Mouse (Mus musculus) hindbrain, embryonic 11.5 days (tissue): ENCODE measurements at regions not wholly inside any gene's neighbourhood (a gene's known extent, or its start where the extent isn't known, plus 50 kb on each side); places are given as distances from the start of the nearest gene placed in this dataset.

Source experiments
- ATAC-seq: fragments of 200-750 bp; cut with Nextera tagmentation; 2 replicates; pipeline ENCODE4 v1.8.0; 2017; ENCODE audit warnings: mild to moderate bottlenecking, moderate TSS enrichment, moderate library complexity; ENCODE audit not compliant: low FRiP score
- DNase-seq: peaks from one replicate; pipeline ENCODE4 v3.0.0-alpha.2; 2015; ENCODE audit warnings: low spot score
- H3K27ac ChIP-seq: fragments of 300-500 bp; sonication (generic); 2 replicates; pipeline ENCODE4 v1.5.1; 2014; ENCODE audit warnings: mild to moderate bottlenecking, low read depth, low read length
- H3K27me3 ChIP-seq: fragments of 300-500 bp; sonication (generic); 2 replicates; pipeline ENCODE4 v1.6.1; 2014; ENCODE audit warnings: mild to moderate bottlenecking, low read length, moderate library complexity, mixed read lengths; ENCODE audit not compliant: control insufficient read depth, insufficient read depth
- H3K36me3 ChIP-seq: fragments of 300-500 bp; sonication (generic); 2 replicates; pipeline ENCODE4 v1.6.1; 2014; ENCODE audit warnings: mild to moderate bottlenecking, low read length, moderate library complexity, mixed read lengths; ENCODE audit not compliant: control insufficient read depth, insufficient read depth
- H3K4me1 ChIP-seq: fragments of 300-500 bp; sonication (generic); replicated peaks from 2 replicates; pipeline ENCODE4 v1.6.1; 2014; ENCODE audit warnings: low read length, mixed read lengths; ENCODE audit not compliant: control insufficient read depth, insufficient read depth
- H3K4me2 ChIP-seq: fragments of 300-500 bp; sonication (generic); replicated peaks from 2 replicates; pipeline ENCODE4 v1.6.1; 2014; ENCODE audit warnings: mild to moderate bottlenecking, low read depth, low read length
- H3K4me3 ChIP-seq: fragments of 300-500 bp; sonication (generic); 2 replicates; pipeline ENCODE4 v1.5.1; 2014; ENCODE audit warnings: low read depth, low read length
- H3K9ac ChIP-seq: fragments of 300-500 bp; sonication (generic); 2 replicates; pipeline ENCODE4 v1.6.1; 2014; ENCODE audit warnings: low read depth, low read length
- H3K9me3 ChIP-seq: fragments of 300-500 bp; sonication (generic); 2 replicates; pipeline ENCODE4 v1.6.1; 2016; ENCODE audit warnings: low read length; ENCODE audit not compliant: control insufficient read depth
- WGBS: fragments of 180-500 bp; shearing (Covaris S2); extraction: QIAGEN DNeasy Blood & Tissue Kit; methylation state at CpG from one replicate; pipeline ENCODE4 v1.1.7; 2014; 5-methylcytosine and 5-hydroxymethylcytosine counted together

DNA sequence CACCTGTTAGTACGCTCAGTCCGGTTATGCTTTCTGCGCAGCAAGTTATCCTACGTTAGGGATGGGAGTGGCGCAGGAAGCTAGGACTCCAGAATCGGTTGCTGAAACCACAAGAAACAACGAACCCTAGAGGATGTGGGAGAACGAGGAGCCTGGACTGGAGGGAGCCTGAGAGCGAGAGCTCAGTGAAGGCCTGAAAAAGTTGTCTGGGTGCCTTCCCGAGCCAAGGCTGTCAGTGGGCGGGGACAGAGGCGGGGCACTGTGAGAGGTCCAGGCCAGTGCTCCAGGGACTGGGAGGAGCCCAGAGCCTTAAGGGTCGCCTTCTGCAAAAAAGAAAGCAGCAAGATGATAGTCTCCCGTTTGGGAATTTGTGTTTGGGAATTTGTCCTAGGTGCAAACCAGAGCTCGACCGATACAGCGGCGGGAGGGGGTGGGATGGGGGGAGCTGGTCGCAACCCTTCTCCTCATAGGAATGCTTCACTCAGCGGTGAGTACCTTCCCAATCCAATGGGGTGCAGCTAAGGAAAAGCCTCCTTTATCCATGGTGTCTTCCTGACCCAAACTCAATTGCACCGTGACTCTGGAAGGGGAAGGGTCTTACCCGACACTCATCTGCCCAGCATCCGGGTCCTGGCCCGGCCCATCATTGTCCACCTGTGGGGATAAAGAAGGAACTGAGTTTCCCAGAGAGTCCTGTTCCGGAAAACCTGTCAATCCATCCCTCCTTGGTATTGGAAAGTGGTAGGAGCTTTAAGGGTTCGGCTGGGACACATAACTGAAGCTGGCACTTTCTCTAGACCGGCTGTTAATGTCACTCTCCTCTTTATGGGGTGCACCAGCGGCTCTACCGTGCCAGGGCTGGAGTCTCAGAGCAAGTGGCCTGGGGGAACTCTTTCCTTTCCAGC is 453.6 kb upstream of the Tmem132c start:
- peak; percentile 70 for DNase-seq
- Histone ChIP-seq H3K27ac (no peak overlapping the region), H3K9me3 (no peaks in the 10 kb centered on the region), H3K4me1 (no peaks in the 10 kb centered on the region), H3K9ac (no peak overlapping the region), H3K4me3 (peak overlapping the region; percentile 31), H3K36me3 (no peaks in the 10 kb centered on the region), H3K4me2 (peak overlapping the region; percentile 67), H3K27me3 (no peaks in the 10 kb centered on the region)
- WGBS: 6% methylated on average over 29 of the region's 29 CpGs
- ATAC-seq: peak; percentile 81

GRCm38 (mm10) chr5:126799698-126800279 is 441.8 kb upstream of the Tmem132c start:
- Histone ChIP-seq H3K9ac (no peak overlapping the region), H3K27me3 (no peaks in the 10 kb centered on the region), H3K9me3 (no peaks in the 10 kb centered on the region), H3K4me1 (no peaks in the 10 kb centered on the region), H3K27ac (no peak overlapping the region), H3K4me3 (no peak overlapping the region), H3K4me2 (no peak overlapping the region), H3K36me3 (no peaks in the 10 kb centered on the region)
- WGBS: 91% methylated on average over 8 of the region's 8 CpGs
- DNase-seq (no peak), ATAC-seq (no peak)

- Histone ChIP-seq H3K9ac (no peak overlapping the region), H3K4me2 (no peak overlapping the region)
- no peak for ATAC-seq
Observed at GRCm38 (mm10) chr5:126806656-126807055, 435.0 kb upstream of the Tmem132c start.

GRCm38 (mm10) chr5:126816069-126816468 is 425.5 kb upstream of the Tmem132c start:
- Histone ChIP-seq H3K4me2 (no peak overlapping the region), H3K9me3 (no peaks in the 10 kb centered on the region), H3K4me1 (no peaks in the 10 kb centered on the region), H3K9ac (no peak overlapping the region), H3K27me3 (no peaks in the 10 kb centered on the region), H3K36me3 (no peaks in the 10 kb centered on the region), H3K27ac (no peak overlapping the region), H3K4me3 (no peak overlapping the region)
- ATAC-seq: no peak
- DNase-seq: no peak

More at GRCm38 (mm10) chr5:126806656-126807055, 435.0 kb upstream of the Tmem132c start:
- H3K27ac ChIP-seq: no peak overlapping the region
- no peaks in the 10 kb centered on the region for H3K4me1 ChIP-seq
- no peaks in the 10 kb centered on the region for H3K27me3 ChIP-seq
- no peaks in the 10 kb centered on the region for H3K36me3 ChIP-seq
- no peaks in the 10 kb centered on the region for H3K9me3 ChIP-seq
- DNase-seq: no peak
- H3K4me3 ChIP-seq: no peak overlapping the region

DNA sequence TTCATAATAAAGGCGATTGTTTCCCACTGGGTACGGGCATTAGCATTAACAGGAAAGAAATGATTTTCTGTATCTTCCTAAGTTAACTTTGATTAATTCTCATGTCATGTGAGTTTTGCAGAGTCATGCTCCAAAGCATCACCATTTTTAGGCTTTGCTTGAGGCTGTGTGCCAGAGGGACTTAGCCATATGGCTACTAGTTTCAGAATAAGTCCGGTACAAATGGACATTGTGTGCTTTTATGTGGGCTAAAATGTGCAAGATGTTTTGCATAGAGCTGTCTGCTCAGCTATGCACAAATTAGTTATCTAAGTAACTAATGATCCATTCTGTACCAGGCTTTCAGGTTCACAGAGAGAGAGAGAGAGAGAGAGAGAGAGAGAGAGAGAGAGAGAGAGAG is 406.2 kb upstream of the Tmem132c start:
- Histone ChIP-seq H3K27ac (no peak overlapping the region), H3K9me3 (no peaks in the 10 kb centered on the region), H3K27me3 (no peaks in the 10 kb centered on the region), H3K4me1 (no peaks in the 10 kb centered on the region), H3K9ac (no peak overlapping the region), H3K4me2 (no peak overlapping the region), H3K36me3 (no peaks in the 10 kb centered on the region), H3K4me3 (no peak overlapping the region)
- 97% methylated on average over 3 of the region's 3 CpGs for WGBS
- no peak for DNase-seq
- ATAC-seq: no peak

- Histone ChIP-seq H3K36me3 (no peaks in the 10 kb centered on the region), H3K4me3 (no peak overlapping the region), H3K27ac (no peak overlapping the region), H3K4me2 (no peak overlapping the region), H3K27me3 (no peaks in the 10 kb centered on the region), H3K9me3 (no peaks in the 10 kb centered on the region), H3K4me1 (no peaks in the 10 kb centered on the region), H3K9ac (no peak overlapping the region)
- 79% methylated on average over 4 of the region's 4 CpGs for WGBS
- DNase-seq (no peak), ATAC-seq (no peak)
Observed at GRCm38 (mm10) chr5:126842606-126843005, 399.0 kb upstream of the Tmem132c start.

DNA sequence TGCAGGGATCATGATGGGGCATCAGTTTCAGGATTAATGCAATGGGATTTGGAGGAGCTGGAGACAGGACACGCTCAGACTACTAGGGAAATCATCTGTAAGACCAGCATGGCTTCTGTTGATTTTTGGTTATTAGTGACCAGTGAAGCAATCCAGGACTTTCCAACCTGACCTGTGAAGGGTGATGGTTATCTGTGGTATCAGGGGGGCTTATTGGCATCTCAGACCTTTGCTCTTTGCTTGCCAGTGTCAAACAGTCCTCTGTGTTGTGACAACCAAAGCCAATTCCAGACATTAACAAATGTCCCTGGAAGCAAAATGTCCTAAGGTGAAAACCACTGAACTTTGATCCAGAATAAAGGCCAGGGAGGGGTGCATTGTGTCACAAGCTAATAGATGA is 379.5 kb upstream of the Tmem132c start:
- no peak overlapping the region for H3K4me3 ChIP-seq
- no peaks in the 10 kb centered on the region for H3K27me3 ChIP-seq
- no peak overlapping the region for H3K27ac ChIP-seq
- no peak for DNase-seq
- H3K9ac ChIP-seq: no peak overlapping the region
- no peaks in the 10 kb centered on the region for H3K4me1 ChIP-seq
- no peaks in the 10 kb centered on the region for H3K36me3 ChIP-seq
- no peaks in the 10 kb centered on the region for H3K9me3 ChIP-seq
- no peak for ATAC-seq
- WGBS: 83% methylated on average over 1 of the region's 1 CpGs
- no peak overlapping the region for H3K4me2 ChIP-seq

DNA sequence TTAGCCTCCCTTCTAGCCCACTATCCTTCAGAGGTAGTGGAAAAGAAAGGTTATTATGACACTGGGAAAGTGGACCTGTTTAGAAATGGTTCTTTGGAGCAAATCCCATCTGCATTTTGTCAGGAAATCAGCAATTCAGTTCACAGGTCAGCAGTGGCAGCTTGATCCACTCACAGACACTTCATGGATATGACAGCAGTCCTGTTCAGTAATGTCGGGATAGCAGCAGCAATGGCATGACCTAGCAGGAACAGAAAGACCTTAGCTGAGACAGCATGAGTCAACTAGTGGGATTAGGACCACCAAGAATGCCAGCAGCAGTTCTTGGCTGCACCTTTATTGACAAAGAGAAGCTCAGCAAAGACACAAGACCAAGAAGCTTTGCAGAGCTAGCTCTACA is 365.8 kb upstream of the Tmem132c start:
- no peak for DNase-seq
- Histone ChIP-seq H3K27ac (no peak overlapping the region), H3K4me1 (no peaks in the 10 kb centered on the region), H3K4me2 (no peak overlapping the region), H3K4me3 (no peak overlapping the region), H3K27me3 (no peaks in the 10 kb centered on the region), H3K9ac (no peak overlapping the region), H3K9me3 (no peaks in the 10 kb centered on the region), H3K36me3 (no peaks in the 10 kb centered on the region)
- 97% methylated on average over 1 of the region's 1 CpGs for WGBS
- no peak for ATAC-seq

DNA sequence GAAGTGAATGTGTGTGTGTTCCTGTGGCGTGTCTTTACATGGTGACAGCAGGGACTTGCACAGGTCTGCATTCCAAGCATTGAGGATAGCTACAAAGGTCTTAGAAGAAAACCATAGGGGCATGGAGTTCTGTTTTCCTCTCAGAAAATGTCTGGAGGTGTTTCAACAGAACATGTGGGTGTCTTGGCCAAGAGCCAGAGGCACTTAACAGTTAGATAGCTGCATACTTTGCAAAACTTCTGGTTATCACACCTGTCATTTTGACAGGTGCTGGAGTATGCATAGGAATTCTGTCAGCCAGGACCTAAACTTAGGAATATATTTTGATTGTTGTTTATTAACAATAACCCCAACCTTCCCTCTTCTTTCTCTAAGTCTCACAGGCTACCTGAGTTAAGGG is 350.9 kb upstream of the Tmem132c start:
- Histone ChIP-seq H3K9me3 (no peaks in the 10 kb centered on the region), H3K27ac (no peak overlapping the region), H3K4me1 (no peaks in the 10 kb centered on the region), H3K9ac (no peak overlapping the region), H3K4me2 (no peak overlapping the region), H3K4me3 (no peak overlapping the region), H3K36me3 (no peaks in the 10 kb centered on the region), H3K27me3 (no peaks in the 10 kb centered on the region)
- DNase-seq (no peak), ATAC-seq (no peak)
- WGBS: 93% methylated on average over 1 of the region's 1 CpGs
